33 mouse cellular contexts compared by ENCODE assay signal in the genomic region with DNA sequence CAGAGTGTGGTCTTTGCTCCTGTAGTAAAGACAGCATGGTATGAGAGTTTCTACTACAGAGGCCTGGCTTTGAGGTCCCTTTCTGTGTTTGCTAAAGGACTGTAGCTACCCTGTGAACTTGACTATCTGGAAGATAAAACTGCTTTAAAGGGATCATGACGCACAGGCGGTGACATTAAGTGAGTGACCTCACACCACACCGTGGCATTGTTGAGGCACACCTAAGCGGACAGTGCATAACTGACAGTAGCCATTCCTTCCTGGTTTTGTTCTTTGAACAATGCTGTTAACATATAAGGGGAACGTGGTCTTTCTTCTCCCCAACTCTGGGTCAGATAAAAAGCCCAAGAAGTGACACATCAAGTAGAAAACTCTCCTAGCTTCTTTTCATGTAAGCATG.
"Had no signal": no experiment of that assay in that cellular context is flagged by ENCODE, and none has a peak within 500 bp of the region (broad histone marks: within the 10 kb centered on the region; RNA-seq: fewer than 3 reads in every experiment).

No protein-coding gene starts in this region.

- H3K4me3 ChIP-seq: heart, embryonic 12.5 days; heart, embryonic 13.5 days; heart, embryonic 15.5 days; hindbrain, embryonic 10.5 days; hindbrain, embryonic 12.5 days; hindbrain, embryonic 13.5 days; hindbrain, embryonic 15.5 days; intestine, embryonic 15.5 days; kidney, embryonic 15.5 days; layer of hippocampus, adult 2 months; left cerebral cortex, adult 2 months had no signal

- H3K4me2 ChIP-seq: heart, embryonic 11.5 days; heart, embryonic 12.5 days; heart, embryonic 13.5 days; heart, embryonic 15.5 days; hindbrain, embryonic 12.5 days; hindbrain, embryonic 13.5 days; hindbrain, embryonic 14.5 days; hindbrain, embryonic 15.5 days; intestine, embryonic 15.5 days; kidney, embryonic 15.5 days had no signal

- H3K9ac ChIP-seq: heart, embryonic 12.5 days; heart, embryonic 13.5 days; heart, embryonic 15.5 days; hindbrain, embryonic 12.5 days; hindbrain, embryonic 13.5 days; hindbrain, embryonic 14.5 days; hindbrain, embryonic 15.5 days; intestine, embryonic 15.5 days; kidney, embryonic 15.5 days had no signal

- H3K36me3 ChIP-seq: intestine, embryonic 15.5 days had no signal

- H3K27me3 ChIP-seq: heart, embryonic 12.5 days; heart, embryonic 13.5 days; heart, embryonic 15.5 days; hindbrain, embryonic 12.5 days; hindbrain, embryonic 13.5 days; hindbrain, embryonic 15.5 days; intestine, embryonic 15.5 days; kidney, embryonic 15.5 days had no signal

- H3K4me1 ChIP-seq: heart, embryonic 12.5 days; hindbrain, embryonic 10.5 days; hindbrain, embryonic 12.5 days; hindbrain, embryonic 13.5 days; hindbrain, embryonic 15.5 days; intestine, embryonic 15.5 days; kidney, embryonic 15.5 days had no signal

- DNase-seq: heart, postnatal 14 days; heart, postnatal 4 days; kidney, adult 11 months; kidney, adult 18-20 months; kidney, adult 2 months; kidney, adult 8-10 months; kidney, adult 9 months; kidney, postnatal 10 days; kidney, postnatal 14 days; kidney, postnatal 25 days; kidney, postnatal 36 days; kidney, postnatal 4 days; layer of hippocampus, adult 9-11 months; layer of hippocampus, postnatal 36 days had no signal

- ATAC-seq: hindbrain, embryonic 16.5 days; hindbrain, postnatal 0 days; inflammation-experienced regulatory T-cells, adult 6 months; intestine, embryonic 15.5 days; intestine, embryonic 16.5 days; intestine, postnatal 0 days had no signal

- H3K9me3 ChIP-seq: heart, embryonic 12.5 days; heart, embryonic 13.5 days; heart, embryonic 15.5 days; hindbrain, embryonic 10.5 days; hindbrain, embryonic 12.5 days; hindbrain, embryonic 13.5 days; hindbrain, embryonic 15.5 days; intestine, embryonic 15.5 days; kidney, embryonic 15.5 days had no signal

- H3K27ac ChIP-seq: heart, embryonic 13.5 days; heart, embryonic 15.5 days; hindbrain, embryonic 10.5 days; hindbrain, embryonic 12.5 days; hindbrain, embryonic 13.5 days; hindbrain, embryonic 14.5 days; hindbrain, embryonic 15.5 days; hindbrain, postnatal 0 days; intestine, embryonic 15.5 days; kidney, embryonic 15.5 days; kidney, postnatal 0 days; layer of hippocampus, adult 2 months; left cerebral cortex, adult 2 months had no signal
